Mouse (Mus musculus): ENCODE results near the gene Dcaf10. TPM values are rescaled to one million over a fixed set of nuclear protein-coding genes. Genes with fewer than 3 reads are reported as not detected.

Dcaf10 gene
- total and polyA plus RNA-seq, 3 experiments: 13.8 to 28.8 (median 18.0) TPM

DNA sequence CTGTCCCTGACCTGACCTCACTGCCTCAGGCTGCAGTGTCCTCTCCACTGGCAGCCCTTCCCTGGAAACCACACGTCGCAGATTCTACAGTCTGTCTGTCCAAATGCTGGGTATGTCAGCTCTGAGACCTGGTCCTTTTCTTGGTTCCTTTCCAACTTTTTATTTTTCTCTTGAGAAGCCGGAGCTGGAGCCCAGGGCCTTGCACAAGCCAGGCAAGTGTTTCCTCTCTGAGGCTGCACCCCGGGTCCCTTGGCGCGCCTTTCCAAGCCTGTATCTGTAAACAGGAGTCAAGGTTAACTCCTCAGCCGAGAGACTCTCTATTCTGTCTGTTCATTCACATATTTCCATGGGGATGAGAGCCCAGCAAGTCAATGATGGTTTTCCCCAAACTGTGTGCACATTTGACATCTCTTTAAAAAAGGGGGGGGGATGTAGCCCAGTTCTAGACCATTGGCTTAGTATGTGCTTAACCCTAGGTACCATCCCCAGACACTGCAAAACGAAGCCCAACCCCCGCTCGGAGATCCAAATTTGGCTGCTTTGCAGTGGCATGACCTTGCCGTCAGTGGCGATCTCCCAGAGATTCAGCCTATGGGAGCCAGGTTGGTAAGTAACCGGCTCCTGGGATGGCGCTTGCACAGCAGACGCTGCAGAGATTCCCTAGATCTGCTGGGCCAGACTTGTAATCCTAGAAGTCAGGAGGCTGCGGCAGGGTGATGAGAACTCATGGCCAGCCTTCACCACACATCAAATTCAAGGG lies 70.7 kb downstream of the Dcaf10 start:
- Histone ChIP-seq H3K36me3 (replicated peaks) (no peaks in the 10 kb centered on the region), H3K4me3 (ENCODE audit: low read depth, low read length) (no peak overlapping the region), H3K9me3 (replicated peaks) (no peaks in the 10 kb centered on the region), H3K4me1 (ENCODE audit: insufficient read depth, low read depth, low read length) (peaks cover 25% of the 10 kb centered on the region), H3K27me3 (ENCODE audit: insufficient read depth, low read length) (peaks cover 54% of the 10 kb centered on the region)
- no peak for TF ChIP-seq GATA1 (IDR thresholded peaks at IDR 0.05; ENCODE audit: borderline replicate concordance, low read length)
- no peak for TF ChIP-seq POLR2AphosphoS5 (IDR thresholded peaks at IDR 0.05; ENCODE audit: insufficient replicate concordance, low read depth, low read length)
- ATAC-seq (ENCODE audit: extremely low read depth, insufficient number of reproducible peaks, low FRiP score, poor library complexity, severe bottlenecking) (no peak), DNase-seq (ENCODE audit: low spot score) (no peak)

DNA sequence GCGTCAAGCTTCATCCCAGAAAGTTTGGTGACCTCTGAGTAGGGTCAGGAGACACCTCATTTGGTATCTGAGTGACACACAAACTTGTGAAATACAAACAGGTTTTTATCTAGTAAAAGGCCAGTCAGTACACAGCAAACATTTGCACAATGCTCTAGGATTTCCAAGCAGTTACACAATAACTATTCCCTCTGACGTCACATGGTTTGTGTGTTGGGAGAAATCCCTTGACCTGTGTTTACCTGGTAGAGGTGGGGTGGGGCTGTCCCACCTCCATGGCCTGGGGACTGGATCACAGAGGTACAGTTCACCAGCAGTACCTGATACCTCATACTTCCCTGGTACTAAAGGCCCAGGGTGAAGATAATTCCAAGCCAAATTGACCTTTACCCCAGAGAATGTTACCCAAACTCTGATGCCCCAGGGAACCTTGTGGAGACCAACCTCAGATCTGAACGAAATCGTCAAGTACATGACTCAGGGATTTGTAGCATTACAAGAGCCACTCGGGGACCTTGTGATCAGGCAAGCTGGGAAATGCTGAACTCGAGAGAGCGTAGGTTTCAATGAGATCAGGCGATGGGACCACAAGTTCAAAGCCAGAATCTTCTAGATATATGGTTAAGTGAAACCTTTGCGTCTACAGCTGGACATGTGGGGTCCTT lies 71.9 kb downstream of the Dcaf10 start:
- Histone ChIP-seq H3K27me3 (ENCODE audit: insufficient read depth, low read length) (peaks cover 57% of the 10 kb centered on the region), H3K36me3 (replicated peaks) (no peaks in the 10 kb centered on the region), H3K9me3 (replicated peaks) (no peaks in the 10 kb centered on the region), H3K4me1 (ENCODE audit: insufficient read depth, low read depth, low read length) (peaks cover 29% of the 10 kb centered on the region), H3K4me3 (ENCODE audit: low read depth, low read length) (no peak overlapping the region)
- ATAC-seq (ENCODE audit: extremely low read depth, insufficient number of reproducible peaks, low FRiP score, poor library complexity, severe bottlenecking) (no peak), DNase-seq (ENCODE audit: low spot score) (no peak)
- TF ChIP-seq TAL1 (conservative IDR thresholded peaks at IDR 0.05; ENCODE audit: low read depth, low read length) (no peak), GATA2 (IDR thresholded peaks at IDR 0.05; ENCODE audit: borderline replicate concordance, low read depth, low read length) (no peak), CTCF (IDR thresholded peaks at IDR 0.05; ENCODE audit: low read depth, low read length) (no peak), GATA1 (IDR thresholded peaks at IDR 0.05; ENCODE audit: borderline replicate concordance, low read length) (no peak), POLR2AphosphoS5 (IDR thresholded peaks at IDR 0.05; ENCODE audit: insufficient replicate concordance, low read depth, low read length) (no peak)

DNA sequence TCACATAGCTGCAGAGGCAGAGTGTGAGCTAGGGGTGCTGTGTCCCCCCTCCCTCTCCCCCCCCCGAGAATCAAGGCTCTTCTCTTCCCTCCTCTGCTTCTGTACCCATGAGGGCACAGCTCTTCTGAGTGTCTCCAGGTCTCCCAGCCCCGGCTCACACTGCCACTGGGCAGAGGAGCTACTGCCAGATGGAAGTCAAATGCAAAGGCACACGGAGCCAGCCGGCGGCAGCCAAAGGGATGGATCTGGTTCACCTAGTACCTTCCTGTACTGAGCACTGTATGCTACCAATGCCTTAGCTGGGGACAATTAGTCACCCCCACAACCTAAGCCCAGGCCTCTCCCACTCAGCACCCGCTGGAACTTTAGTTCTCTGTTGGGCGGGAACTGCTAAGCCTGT lies 74.4 kb downstream of the Dcaf10 start:
- DNase-seq (ENCODE audit: low spot score) (no peak), ATAC-seq (ENCODE audit: extremely low read depth, insufficient number of reproducible peaks, low FRiP score, poor library complexity, severe bottlenecking) (no peak)
- Histone ChIP-seq H3K27me3 (ENCODE audit: insufficient read depth, low read length) (peaks cover 66% of the 10 kb centered on the region), H3K36me3 (replicated peaks) (no peaks in the 10 kb centered on the region), H3K9me3 (replicated peaks) (no peaks in the 10 kb centered on the region), H3K4me1 (ENCODE audit: insufficient read depth, low read depth, low read length) (peaks cover 17% of the 10 kb centered on the region), H3K4me3 (ENCODE audit: low read depth, low read length) (no peak overlapping the region)
- TF ChIP-seq GATA2 (IDR thresholded peaks at IDR 0.05; ENCODE audit: borderline replicate concordance, low read depth, low read length) (no peak), CTCF (IDR thresholded peaks at IDR 0.05; ENCODE audit: low read depth, low read length) (no peak), GATA1 (IDR thresholded peaks at IDR 0.05; ENCODE audit: borderline replicate concordance, low read length) (no peak), POLR2AphosphoS5 (IDR thresholded peaks at IDR 0.05; ENCODE audit: insufficient replicate concordance, low read depth, low read length) (no peak), TAL1 (conservative IDR thresholded peaks at IDR 0.05; ENCODE audit: low read depth, low read length) (no peak)

DNA sequence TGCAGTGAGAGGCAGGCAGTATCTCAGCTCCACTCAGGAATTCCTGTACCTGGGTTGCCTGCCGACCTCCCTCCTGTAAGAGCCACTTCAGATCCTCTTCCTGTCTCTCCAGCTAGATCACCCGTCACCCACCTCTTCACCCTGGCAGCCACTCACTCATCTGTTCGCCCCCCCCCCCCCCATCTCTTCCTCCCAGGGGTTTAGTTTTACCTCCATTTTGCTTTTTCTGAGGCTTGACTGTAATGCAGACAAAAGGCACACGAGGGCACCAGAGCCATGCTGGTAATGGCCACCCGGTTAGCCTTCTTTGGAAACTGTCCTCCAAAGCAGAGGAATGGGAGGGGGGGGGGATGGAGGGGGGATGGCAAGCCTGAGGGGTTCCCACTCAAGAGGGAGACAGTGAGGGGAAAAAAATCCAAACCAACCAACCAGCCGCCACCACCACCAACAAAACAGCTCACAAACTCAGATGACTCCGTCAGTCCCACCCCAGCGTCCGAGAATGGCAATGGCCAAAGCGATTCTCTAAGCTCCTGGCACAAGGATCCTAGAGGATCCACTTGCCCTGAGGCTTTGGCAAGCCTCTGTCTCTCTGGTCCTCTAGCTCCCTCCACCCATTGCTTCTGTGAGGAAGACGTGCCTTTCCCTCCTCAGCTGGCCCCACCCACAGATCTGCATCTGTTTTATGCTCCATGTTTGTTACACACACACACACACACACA lies 76.5 kb downstream of the Dcaf10 start:
- no peaks in the 10 kb centered on the region for H3K9me3 ChIP-seq (replicated peaks)
- DNase-seq (ENCODE audit: low spot score) (peak; percentile 62), ATAC-seq (ENCODE audit: extremely low read depth, insufficient number of reproducible peaks, low FRiP score, poor library complexity, severe bottlenecking) (no peak)
- TF ChIP-seq GATA2 (IDR thresholded peaks at IDR 0.05; ENCODE audit: borderline replicate concordance, low read depth, low read length): no peak
- peaks cover 61% of the 10 kb centered on the region for H3K27me3 ChIP-seq (ENCODE audit: insufficient read depth, low read length)
- H3K36me3 ChIP-seq (replicated peaks): no peaks in the 10 kb centered on the region
- H3K4me3 ChIP-seq (ENCODE audit: low read depth, low read length): no peak overlapping the region; the same call in 1 of the 2 replicates
- H3K4me1 ChIP-seq (ENCODE audit: insufficient read depth, low read depth, low read length): peaks cover 21% of the 10 kb centered on the region

DNA sequence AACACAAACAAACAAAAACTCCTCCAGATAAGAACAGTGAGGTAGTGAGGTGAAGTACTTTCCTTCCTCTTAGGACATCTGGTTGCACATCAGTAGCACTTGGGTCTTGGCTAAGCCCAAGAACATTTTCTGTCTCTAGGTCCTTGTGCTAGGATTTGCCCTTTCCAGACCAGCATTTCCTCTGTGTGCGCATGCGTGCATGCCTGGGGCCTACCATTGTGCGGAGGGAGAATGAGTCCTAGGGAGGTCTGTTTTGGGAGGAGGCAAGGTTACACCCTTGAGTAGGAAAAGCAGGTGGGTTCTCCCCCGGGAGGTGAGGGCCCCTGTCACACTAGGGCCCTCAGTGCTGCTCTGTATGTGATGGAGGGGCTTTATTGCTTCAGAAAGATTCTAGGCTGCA lies 77.2 kb downstream of the Dcaf10 start:
- H3K36me3 ChIP-seq (replicated peaks): no peaks in the 10 kb centered on the region
- H3K4me3 ChIP-seq (ENCODE audit: low read depth, low read length): no peak overlapping the region
- TF ChIP-seq CTCF (IDR thresholded peaks at IDR 0.05; ENCODE audit: low read depth, low read length) (no peak), TAL1 (conservative IDR thresholded peaks at IDR 0.05; ENCODE audit: low read depth, low read length) (no peak), GATA1 (IDR thresholded peaks at IDR 0.05; ENCODE audit: borderline replicate concordance, low read length) (no peak), GATA2 (IDR thresholded peaks at IDR 0.05; ENCODE audit: borderline replicate concordance, low read depth, low read length) (no peak), POLR2AphosphoS5 (IDR thresholded peaks at IDR 0.05; ENCODE audit: insufficient replicate concordance, low read depth, low read length) (no peak)
- ATAC-seq (ENCODE audit: extremely low read depth, insufficient number of reproducible peaks, low FRiP score, poor library complexity, severe bottlenecking): no peak
- peaks cover 56% of the 10 kb centered on the region for H3K27me3 ChIP-seq (ENCODE audit: insufficient read depth, low read length)
- no peaks in the 10 kb centered on the region for H3K9me3 ChIP-seq (replicated peaks)
- no peak for DNase-seq (ENCODE audit: low spot score)
- H3K4me1 ChIP-seq (ENCODE audit: insufficient read depth, low read depth, low read length): peaks cover 21% of the 10 kb centered on the region

DNA sequence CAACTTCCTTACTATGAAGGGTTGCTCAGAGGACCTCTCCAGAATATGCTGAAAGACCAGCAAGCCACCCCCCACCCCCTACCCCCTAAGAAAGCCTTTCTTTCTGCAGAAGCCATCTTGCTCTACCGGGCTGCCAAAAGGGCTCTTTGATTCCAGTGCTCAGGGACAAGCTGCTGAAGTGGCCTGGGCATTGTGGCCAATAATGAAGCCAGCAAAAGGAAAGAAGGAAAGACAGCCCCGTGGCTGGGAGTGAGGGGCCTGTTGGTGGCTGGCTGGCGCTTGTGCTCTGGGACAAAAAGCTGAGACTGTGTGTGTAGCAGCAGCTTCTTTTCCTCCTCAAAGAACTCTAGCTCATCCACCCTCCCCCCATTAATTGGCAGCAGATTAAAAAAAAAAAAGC lies 78.8 kb downstream of the Dcaf10 start:
- DNase-seq (ENCODE audit: low spot score) (no peak), ATAC-seq (ENCODE audit: extremely low read depth, insufficient number of reproducible peaks, low FRiP score, poor library complexity, severe bottlenecking) (no peak)
- no peak overlapping the region for H3K4me3 ChIP-seq (ENCODE audit: low read depth, low read length)
- peaks cover 50% of the 10 kb centered on the region for H3K27me3 ChIP-seq (ENCODE audit: insufficient read depth, low read length)
- no peaks in the 10 kb centered on the region for H3K9me3 ChIP-seq (replicated peaks)
- no peaks in the 10 kb centered on the region for H3K36me3 ChIP-seq (replicated peaks)
- TF ChIP-seq CTCF (IDR thresholded peaks at IDR 0.05; ENCODE audit: low read depth, low read length) (no peak), GATA1 (IDR thresholded peaks at IDR 0.05; ENCODE audit: borderline replicate concordance, low read length) (no peak), POLR2AphosphoS5 (IDR thresholded peaks at IDR 0.05; ENCODE audit: insufficient replicate concordance, low read depth, low read length) (no peak), GATA2 (IDR thresholded peaks at IDR 0.05; ENCODE audit: borderline replicate concordance, low read depth, low read length) (no peak), TAL1 (conservative IDR thresholded peaks at IDR 0.05; ENCODE audit: low read depth, low read length) (no peak)
- H3K4me1 ChIP-seq (ENCODE audit: insufficient read depth, low read depth, low read length): peaks cover 21% of the 10 kb centered on the region

All from G1E (cell line).